Mouse (Mus musculus) stomach, embryonic 16.5 days (tissue): ENCODE results near the gene Shb. TPM values are rescaled to one million over a fixed set of nuclear protein-coding genes. Genes with fewer than 3 reads are reported as not detected.

ENCODE experiments used
- ATAC-seq: fragments of 200-750 bp; cut with Nextera tagmentation; 2 replicates; pipeline ENCODE4 v1.8.0; 2017; ENCODE audit warnings: moderate number of reproducible peaks, moderate TSS enrichment; ENCODE audit not compliant: insufficient read depth, low FRiP score
- H3K27ac ChIP-seq: fragments of 300-500 bp; sonication (generic); 2 replicates; pipeline ENCODE4 v1.5.1; 2014; ENCODE audit warnings: low read length
- H3K27me3 ChIP-seq: fragments of 300-500 bp; sonication (generic); 2 replicates; pipeline ENCODE4 v1.6.1; 2014; ENCODE audit warnings: low read length, control low read depth, mixed read lengths; ENCODE audit not compliant: control insufficient read depth, insufficient read depth
- H3K36me3 ChIP-seq: fragments of 300-500 bp; sonication (generic); 2 replicates; pipeline ENCODE4 v1.6.1; 2014; ENCODE audit warnings: low read length; ENCODE audit not compliant: control insufficient read depth, insufficient read depth
- H3K4me1 ChIP-seq: fragments of 300-500 bp; sonication (generic); 2 replicates; pipeline ENCODE4 v1.6.1; 2014; ENCODE audit warnings: low read length, control low read depth, mixed read lengths; ENCODE audit not compliant: control insufficient read depth, insufficient read depth
- H3K4me2 ChIP-seq: fragments of 300-500 bp; sonication (generic); 2 replicates; pipeline ENCODE4 v1.6.1; 2014; ENCODE audit warnings: low read depth, low read length, mixed read lengths
- H3K4me3 ChIP-seq: fragments of 300-500 bp; sonication (generic); replicated peaks from 2 replicates; pipeline ENCODE4 v1.5.1; 2014; ENCODE audit warnings: mild to moderate bottlenecking, low read length
- H3K9ac ChIP-seq: fragments of 300-500 bp; sonication (generic); 2 replicates; pipeline ENCODE4 v1.6.1; 2014; ENCODE audit warnings: low read length
- H3K9me3 ChIP-seq: fragments of 300-500 bp; sonication (generic); replicated peaks from 2 replicates; pipeline ENCODE4 v1.6.1; 2016; ENCODE audit warnings: low read length, control low read depth; ENCODE audit not compliant: control insufficient read depth
- WGBS: fragments of 180-500 bp; shearing (Covaris S2); extraction: QIAGEN DNeasy Blood & Tissue Kit; methylation state at CpG from one replicate; pipeline ENCODE4 v1.1.7; 2014; 5-methylcytosine and 5-hydroxymethylcytosine counted together
- polyA plus RNA-seq: library from polyadenylated mRNA; unstranded; fragments of >200 nt; fragmentation: Nextera tagmentation; extraction: Ambion mirVana; gene quantifications from 2 replicates; pipeline ENCODE4 v1.2.1, GENCODE M21; 2015

Gene Shb
- polyA plus RNA-seq, 1 experiment from 2014 or later: 2.7 TPM

GRCm38 (mm10) chr4:45421519-45422260 lies 110.6 kb downstream of the Shb start:
- Histone ChIP-seq H3K9me3 (no peaks in the 10 kb centered on the region), H3K4me3 (no peak overlapping the region), H3K4me1 (peaks cover 20% of the 10 kb centered on the region; the same call in 1 of the 2 replicates), H3K27me3 (no peaks in the 10 kb centered on the region), H3K9ac (peak overlapping the region; percentile 22; the same call in 1 of the 2 replicates), H3K27ac (peak overlapping the region; percentile 56), H3K4me2 (no peak overlapping the region), H3K36me3 (no peaks in the 10 kb centered on the region)
- ATAC-seq: no peak
- 80% methylated on average over 11 of the region's 11 CpGs for WGBS

GRCm38 (mm10) chr4:45420733-45421132 lies 111.5 kb downstream of the Shb start:
- 81% methylated on average over 3 of the region's 3 CpGs for WGBS
- no peak overlapping the region for H3K4me2 ChIP-seq
- no peaks in the 10 kb centered on the region for H3K36me3 ChIP-seq
- no peaks in the 10 kb centered on the region for H3K27me3 ChIP-seq
- H3K4me3 ChIP-seq: no peak overlapping the region
- no peak for ATAC-seq
- no peak overlapping the region for H3K9ac ChIP-seq
- no peaks in the 10 kb centered on the region for H3K9me3 ChIP-seq
- peaks cover 20% of the 10 kb centered on the region; the same call in 1 of the 2 replicates for H3K4me1 ChIP-seq
- no peak overlapping the region for H3K27ac ChIP-seq

GRCm38 (mm10) chr4:45419051-45419450 lies 113.2 kb downstream of the Shb start:
- no peak overlapping the region for H3K4me3 ChIP-seq
- no peak overlapping the region for H3K4me2 ChIP-seq
- ATAC-seq: no peak
- H3K4me1 ChIP-seq: peaks cover 20% of the 10 kb centered on the region; the same call in 1 of the 2 replicates
- H3K36me3 ChIP-seq: no peaks in the 10 kb centered on the region
- WGBS: 77% methylated on average over 4 of the region's 4 CpGs
- no peaks in the 10 kb centered on the region for H3K27me3 ChIP-seq
- H3K9me3 ChIP-seq: no peaks in the 10 kb centered on the region
- H3K27ac ChIP-seq: no peak overlapping the region
- no peak overlapping the region for H3K9ac ChIP-seq

GRCm38 (mm10) chr4:45418229-45418950 lies 113.9 kb downstream of the Shb start:
- Histone ChIP-seq H3K27me3 (no peaks in the 10 kb centered on the region), H3K9me3 (no peaks in the 10 kb centered on the region), H3K9ac (peak overlapping the region; percentile 6; the same call in 1 of the 2 replicates), H3K27ac (no peak overlapping the region), H3K36me3 (no peaks in the 10 kb centered on the region), H3K4me2 (peak overlapping the region; percentile 25; the same call in 1 of the 2 replicates), H3K4me1 (peaks cover 15% of the 10 kb centered on the region; the same call in 1 of the 2 replicates), H3K4me3 (no peak overlapping the region)
- ATAC-seq: peak; percentile 5; the same call in 1 of the 2 replicates
- 19% methylated on average over 11 of the region's 11 CpGs for WGBS

GRCm38 (mm10) chr4:45416314-45416713 lies 116.0 kb downstream of the Shb start:
- Histone ChIP-seq H3K4me2 (no peak overlapping the region), H3K4me3 (no peak overlapping the region), H3K9ac (no peak overlapping the region), H3K27me3 (no peaks in the 10 kb centered on the region), H3K27ac (no peak overlapping the region), H3K9me3 (no peaks in the 10 kb centered on the region), H3K36me3 (no peaks in the 10 kb centered on the region), H3K4me1 (peaks cover 10% of the 10 kb centered on the region; the same call in 1 of the 2 replicates)
- ATAC-seq: no peak
- WGBS: 64% methylated on average over 7 of the region's 7 CpGs

- H3K4me3 ChIP-seq: no peak overlapping the region
- H3K4me2 ChIP-seq: no peak overlapping the region
- peaks cover 9% of the 10 kb centered on the region; the same call in 1 of the 2 replicates for H3K4me1 ChIP-seq
- no peak overlapping the region for H3K27ac ChIP-seq
- H3K27me3 ChIP-seq: no peaks in the 10 kb centered on the region
- H3K9me3 ChIP-seq: no peaks in the 10 kb centered on the region
- peak; percentile 18 for ATAC-seq
- H3K9ac ChIP-seq: no peak overlapping the region
- H3K36me3 ChIP-seq: no peaks in the 10 kb centered on the region
- WGBS: 68% methylated on average over 9 of the region's 9 CpGs
These were observed 118.5 kb downstream of the Shb start for GRCm38 (mm10) chr4:45413674-45414338.

- no peak for ATAC-seq
- Histone ChIP-seq H3K36me3 (no peaks in the 10 kb centered on the region), H3K4me3 (no peak overlapping the region), H3K27ac (no peak overlapping the region), H3K4me2 (no peak overlapping the region), H3K9ac (no peak overlapping the region), H3K4me1 (peaks cover 10% of the 10 kb centered on the region), H3K9me3 (no peaks in the 10 kb centered on the region), H3K27me3 (no peaks in the 10 kb centered on the region)
- WGBS: 65% methylated on average over 16 of the region's 16 CpGs
These were observed 119.7 kb downstream of the Shb start for GRCm38 (mm10) chr4:45412433-45413192.

GRCm38 (mm10) chr4:45411181-45411790 lies 121.0 kb downstream of the Shb start:
- Histone ChIP-seq H3K27me3 (no peaks in the 10 kb centered on the region), H3K9ac (no peak overlapping the region), H3K4me3 (no peak overlapping the region), H3K27ac (no peak overlapping the region), H3K4me1 (peaks cover 23% of the 10 kb centered on the region), H3K4me2 (no peak overlapping the region), H3K36me3 (no peaks in the 10 kb centered on the region), H3K9me3 (no peaks in the 10 kb centered on the region)
- no peak for ATAC-seq
- WGBS: 89% methylated on average over 8 of the region's 8 CpGs
